Mouse (Mus musculus) left cerebral cortex, postnatal 4 days (tissue): ENCODE results near the gene Rab3gap2. TPM values are rescaled to one million over a fixed set of nuclear protein-coding genes. Genes with fewer than 3 reads are reported as not detected.

Experiments used
- DNase-seq: peaks from one replicate; pipeline ENCODE4 v3.0.0-alpha.2; 2022
- intact Hi-C: fragments of 180-260 bp; cut with DNase I; formaldehyde crosslinking; loops from one replicate; pipeline ENCODE4 v1.15.1; 2025
- total RNA-seq, 2 experiments: library from RNA; stranded (reverse); gene quantifications; 2 replicates each; pipeline ENCODE4 v1.2.3; 2021

Gene Rab3gap2
- 10 to 100 TPM; 51.9 to 52.7 TPM for total RNA-seq

- intact Hi-C loops = no loop called here
- DNase-seq = peak; percentile 99
Observed at GRCm38 (mm10) chr1:185203909-185204661, at the start of gene Rab3gap2. TSS of gene Rab3gap2 (plus strand) at chr1:185204117.

GRCm38 (mm10) chr1:185173641-185174040, 30.3 kb upstream of the Rab3gap2 start:
- DNase-seq = no peak
- intact Hi-C loops = no loop called here

DNA sequence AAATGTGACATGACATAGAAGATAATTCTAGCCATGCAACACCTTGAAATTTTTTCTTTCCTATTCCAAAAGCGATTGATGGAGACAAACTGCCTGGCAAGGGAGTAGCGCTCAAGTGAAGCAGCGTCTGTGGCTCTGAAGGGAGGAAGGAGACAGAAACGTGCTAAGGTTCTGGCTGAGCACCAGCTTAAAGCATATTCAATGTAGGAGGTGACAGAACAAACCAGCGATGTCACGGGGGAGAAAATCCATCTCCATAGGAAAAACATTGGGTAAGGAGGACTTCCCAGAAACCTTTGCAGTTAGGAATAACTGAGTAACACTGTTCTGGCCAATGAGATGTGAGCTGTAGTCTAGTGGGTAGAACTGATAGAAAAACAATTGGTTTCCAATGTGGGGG, 26.1 kb upstream of the Rab3gap2 start:
- no peak for DNase-seq
- intact Hi-C loops = no loop called here

DNA sequence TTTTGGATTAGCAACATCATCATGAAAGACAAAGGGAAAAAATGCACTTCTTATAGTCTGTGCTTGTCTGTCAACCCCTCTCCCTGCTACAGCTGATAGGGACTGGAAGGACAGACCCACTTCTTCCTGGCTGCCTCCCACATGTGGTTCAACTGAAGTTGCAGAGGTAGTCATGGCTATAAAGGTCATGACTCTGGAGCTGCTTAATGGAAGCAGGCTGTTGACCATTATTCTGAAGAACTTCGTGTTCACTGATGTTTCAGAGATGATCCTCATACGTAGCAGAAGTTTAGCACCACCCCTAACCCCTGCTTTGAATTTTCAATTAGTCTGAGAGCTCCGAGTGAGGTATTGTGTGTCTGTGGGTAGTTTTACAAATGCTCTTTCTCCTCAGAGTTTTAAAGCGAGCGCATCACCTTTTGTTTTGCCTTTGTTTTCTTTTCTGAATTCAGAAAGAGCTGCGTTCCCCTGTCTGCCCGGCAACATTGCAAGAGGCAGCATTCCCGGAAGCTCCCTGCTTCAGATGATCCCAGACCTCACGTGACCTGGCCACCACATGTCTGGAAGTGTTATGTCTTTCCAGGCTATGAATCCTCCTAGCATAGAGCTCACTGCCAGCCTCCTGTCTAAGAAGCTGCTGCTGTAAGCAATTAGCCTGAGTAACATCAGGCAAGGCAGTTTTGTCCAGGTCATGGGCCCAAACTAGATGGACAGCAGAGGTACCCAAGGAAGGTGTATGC, 20.2 kb upstream of the Rab3gap2 start:
- intact Hi-C loops = no loop called here
- DNase-seq = peak; percentile 27

DNA sequence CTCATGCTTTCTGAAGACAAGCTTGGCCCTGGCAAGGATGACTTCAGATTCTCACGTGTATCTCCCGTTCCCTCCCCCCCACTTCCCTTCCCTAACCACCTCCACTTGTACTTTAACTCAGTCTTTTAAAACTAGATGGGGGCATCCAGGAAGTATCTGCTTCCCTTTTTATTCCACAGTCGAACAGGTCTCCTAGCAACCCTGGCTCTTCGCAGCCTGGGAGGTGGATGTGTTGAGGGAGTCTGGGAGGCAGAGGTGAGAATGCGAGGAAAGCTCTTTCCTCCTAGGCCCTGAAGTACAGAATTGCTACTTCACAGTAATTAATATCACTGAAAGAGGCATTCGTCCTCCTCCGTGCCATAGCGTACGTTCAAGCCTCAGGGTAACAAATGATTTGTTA, 18.4 kb upstream of the Rab3gap2 start:
- intact Hi-C loops = no loop called here
- no peak for DNase-seq

GRCm38 (mm10) chr1:185187135-185187785, 16.7 kb upstream of the Rab3gap2 start:
- intact Hi-C loops = no loop called here
- peak; percentile 18 for DNase-seq

DNA sequence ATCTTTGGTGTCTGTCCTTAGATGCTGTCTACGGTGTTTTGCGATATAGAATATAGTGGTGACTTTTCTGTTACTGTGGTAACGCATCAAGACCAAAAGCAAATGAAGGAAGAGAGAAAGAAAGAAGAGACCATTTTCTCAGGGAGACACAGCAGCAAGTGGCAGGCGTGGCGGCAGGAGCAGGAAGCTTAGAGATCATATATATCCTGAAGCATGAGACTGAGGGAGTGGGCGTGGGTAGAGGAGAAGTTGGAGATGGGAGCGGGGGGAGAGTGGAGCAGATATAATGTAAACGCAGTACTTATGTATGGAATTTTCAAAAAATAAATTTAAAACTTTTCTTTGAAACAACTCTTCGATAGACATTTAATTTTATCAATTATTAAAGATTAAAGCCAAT, 14.0 kb upstream of the Rab3gap2 start:
- no peak for DNase-seq

GRCm38 (mm10) chr1:185192087-185192486, 11.8 kb upstream of the Rab3gap2 start:
- DNase-seq = no peak
- intact Hi-C loops = loop anchor here (10.0 kb wide), 2 partner anchors 287 to 347 kb away; partner anchors contain the start of gene Marc2

More for the DNA sequence above, 14.0 kb upstream of the Rab3gap2 start:
- intact Hi-C loops = loop anchor here (2.0 to 10.0 kb wide), 3 partner anchors 187 to 345 kb away; partner anchors contain the start of gene Marc2

- intact Hi-C loops = loop anchor here (10.0 kb wide), 2 partner anchors 289 to 349 kb away; partner anchors contain the start of gene Marc2
- DNase-seq = no peak
Observed at GRCm38 (mm10) chr1:185193509-185193908, 10.4 kb upstream of the Rab3gap2 start.

DNA sequence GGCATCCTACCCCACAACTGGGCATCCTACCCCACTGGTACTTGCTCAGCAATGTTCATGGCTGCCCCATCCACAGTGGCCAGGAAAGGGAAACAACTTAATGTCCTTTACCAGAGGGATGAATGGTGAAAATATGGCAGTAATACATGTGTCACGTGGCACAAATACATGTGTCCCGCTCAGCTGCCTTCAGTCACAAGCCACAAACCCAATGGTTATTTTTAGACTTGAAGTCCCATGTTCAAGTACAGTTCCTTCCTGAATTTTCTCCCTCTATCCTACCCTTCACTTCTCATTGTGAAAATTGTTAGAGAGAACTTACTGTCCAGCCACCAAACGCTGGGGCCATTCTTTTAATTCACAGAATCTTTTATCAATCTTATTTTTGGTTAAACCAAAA, 7.6 kb upstream of the Rab3gap2 start:
- intact Hi-C loops = loop anchor here (10.0 kb wide), 2 partner anchors 292 to 352 kb away; partner anchors contain the start of gene Marc2
- no peak for DNase-seq

DNA sequence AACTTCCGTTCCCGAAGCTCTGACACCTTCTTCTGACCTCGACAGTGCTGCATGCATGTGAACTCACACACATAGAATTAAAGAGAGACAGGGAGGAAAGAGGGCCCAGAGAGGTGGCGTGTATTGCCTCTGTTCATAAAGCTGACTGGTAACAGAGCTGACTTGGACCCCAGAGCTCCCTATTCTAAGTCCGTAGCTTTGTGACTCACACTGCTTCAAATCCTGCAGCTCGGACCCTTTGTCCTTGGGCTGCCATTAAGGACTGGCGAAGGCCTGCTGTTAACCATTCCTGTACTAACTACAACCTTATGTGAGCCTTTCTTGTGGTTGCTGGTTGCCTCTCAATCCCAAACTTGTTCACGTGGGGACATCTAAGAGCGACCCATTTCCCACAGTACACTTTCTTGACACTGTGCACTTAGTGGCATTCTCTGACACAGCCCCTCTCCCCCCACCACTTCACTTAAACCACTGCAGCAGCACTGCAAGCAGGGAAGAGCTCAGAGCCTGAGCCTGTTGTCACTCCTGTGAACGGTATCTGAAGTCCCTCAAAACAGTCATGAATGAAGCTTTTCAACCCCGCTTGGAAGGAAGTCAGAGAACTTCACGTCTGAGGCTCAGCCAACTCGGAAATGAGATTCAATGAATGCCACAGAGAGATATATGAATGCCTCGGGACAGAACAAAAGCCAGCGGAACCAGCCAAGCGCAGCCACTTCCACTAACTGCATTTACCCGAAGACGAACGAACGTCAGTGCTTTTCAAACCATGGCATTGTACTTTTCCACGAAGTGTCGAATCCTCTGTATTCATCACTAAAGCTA, 3.1 kb upstream of the Rab3gap2 start:
- intact Hi-C loops = no loop called here
- DNase-seq = peak; percentile 28

DNA sequence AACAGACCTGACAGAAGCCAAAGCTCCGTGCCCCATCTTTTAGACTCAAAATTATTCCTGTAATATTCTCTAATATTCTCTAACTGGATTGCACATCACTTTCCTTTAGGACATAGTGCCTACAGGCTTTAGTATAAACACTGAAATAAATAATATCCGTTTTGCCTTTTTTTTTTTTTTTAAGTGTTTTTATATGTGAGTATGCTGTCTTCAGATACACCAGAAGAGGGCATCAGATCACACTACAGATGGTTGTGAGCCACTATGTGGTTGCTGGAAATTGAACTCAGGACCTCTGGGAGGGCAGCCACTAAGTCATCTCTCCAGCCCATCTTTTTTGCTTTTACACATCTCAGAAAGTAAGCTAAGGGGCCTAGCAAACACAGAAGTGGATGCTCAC, 1.9 kb upstream of the Rab3gap2 start:
- intact Hi-C loops = no loop called here
- no peak for DNase-seq

GRCm38 (mm10) chr1:185203196-185203908, 565 bp upstream of the Rab3gap2 start:
- intact Hi-C loops = no loop called here
- no peak for DNase-seq

- no peak for DNase-seq
- intact Hi-C loops = no loop called here
Observed at GRCm38 (mm10) chr1:185205090-185205489, 1.2 kb downstream of the Rab3gap2 start.

GRCm38 (mm10) chr1:185207851-185208595, 4.1 kb downstream of the Rab3gap2 start:
- DNase-seq = no peak
- intact Hi-C loops = no loop called here

- intact Hi-C loops = no loop called here
- no peak for DNase-seq
Observed at GRCm38 (mm10) chr1:185208766-185209165, 4.8 kb downstream of the Rab3gap2 start.

DNA sequence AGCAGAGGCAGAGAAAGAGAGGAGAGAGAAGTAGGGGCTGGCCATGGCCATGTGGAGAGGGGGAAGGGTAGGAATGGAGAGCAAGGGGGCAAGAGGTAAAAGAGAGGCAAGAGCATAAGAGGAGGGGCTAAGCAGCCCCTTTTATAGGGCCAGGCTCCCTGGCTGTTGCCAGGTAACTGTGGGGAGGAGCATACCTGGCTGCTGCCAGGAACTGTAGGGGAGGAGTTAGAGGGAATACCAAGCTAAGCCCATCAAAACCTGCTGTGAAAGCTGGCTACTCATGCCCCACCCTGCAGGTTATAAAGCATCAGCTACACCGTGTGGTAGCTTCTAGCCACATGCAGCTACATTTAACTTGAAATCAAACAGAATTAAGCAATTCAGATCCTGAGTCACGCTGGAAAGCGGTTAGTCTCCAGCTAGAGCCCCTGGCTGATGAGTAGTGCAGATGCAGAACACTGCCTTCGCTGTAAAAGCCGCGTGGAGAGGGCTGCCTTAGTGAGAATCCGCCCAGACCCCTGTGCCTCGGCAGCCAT, 5.8 kb downstream of the Rab3gap2 start:
- intact Hi-C loops = no loop called here
- DNase-seq = no peak

GRCm38 (mm10) chr1:185216360-185216759, 12.4 kb downstream of the Rab3gap2 start:
- DNase-seq = no peak
- intact Hi-C loops = no loop called here

DNA sequence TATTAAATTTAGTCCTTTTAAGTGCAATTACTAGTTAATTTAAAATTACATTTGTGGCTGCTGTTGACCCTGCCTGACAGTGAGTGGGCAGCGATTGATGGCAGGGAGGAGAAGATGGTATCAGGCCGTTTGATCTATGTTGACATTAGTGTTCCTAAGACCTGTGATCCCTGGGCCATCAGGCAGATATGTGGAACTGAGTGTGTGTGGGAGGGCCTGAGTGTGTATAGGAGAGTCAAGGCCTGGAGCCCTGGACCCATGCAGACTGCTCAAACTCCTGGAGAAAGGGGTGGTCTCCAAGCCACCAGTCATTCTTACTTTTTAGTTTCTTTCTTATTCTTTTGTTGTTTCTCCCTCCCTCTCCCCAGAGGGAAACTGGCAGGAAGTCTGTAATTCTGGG, 12.8 kb downstream of the Rab3gap2 start:
- intact Hi-C loops = no loop called here
- DNase-seq = no peak
